Mouse (Mus musculus): Measurements from ENCODE around the gene Ece1.

DNA sequence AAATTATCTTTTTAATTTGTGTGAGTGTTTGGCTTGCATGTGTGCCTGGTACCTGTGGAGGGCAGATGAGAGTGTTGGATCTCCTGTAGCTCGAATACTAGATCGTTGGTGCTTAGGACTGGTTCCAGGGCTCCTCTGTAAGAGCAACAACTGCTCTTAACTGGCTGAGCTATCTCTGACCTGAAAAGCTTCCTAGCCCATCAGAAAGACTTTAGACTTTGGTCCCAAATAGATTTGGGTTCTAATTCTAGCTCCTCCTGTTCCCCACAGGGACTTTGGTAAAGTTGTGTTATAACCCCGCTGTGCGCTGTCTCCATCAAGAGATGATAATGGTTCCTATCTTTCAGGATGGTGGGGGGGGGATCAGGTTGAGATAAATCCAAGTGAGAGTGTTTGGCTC, 2.0 kb downstream of the Ece1 start:
- TF ChIP-seq CTCF (IDR thresholded peaks at IDR 0.05) (no peak), POLR2A (IDR thresholded peaks at IDR 0.05; ENCODE audit: insufficient read depth, low read depth, low read length) (no peak)
